Comparison of ENCODE assay signal across 19 mouse cellular contexts in the genomic region with DNA sequence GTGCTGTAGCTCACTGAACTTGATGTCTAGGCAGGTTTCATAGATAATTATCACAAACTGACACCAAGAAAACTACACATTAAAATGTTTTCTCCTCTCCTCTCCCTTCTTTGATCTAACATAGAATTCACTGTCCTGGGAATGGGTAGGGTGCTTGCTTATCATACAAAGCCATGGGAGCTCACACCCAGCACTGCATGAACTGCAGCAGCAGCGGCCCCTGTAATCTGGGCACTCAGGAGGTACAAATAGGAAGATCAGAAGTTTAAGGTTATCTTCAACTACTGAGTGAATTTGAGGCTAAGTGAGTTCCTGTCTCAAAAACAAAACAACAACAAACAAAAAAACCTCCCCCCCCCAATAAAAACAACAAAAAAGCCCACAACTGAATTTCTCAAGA.
DNase-seq lines count a peak whose midpoint lies in the region; ATAC-seq and TF ChIP-seq lines count a peak whose summit lies in the region.
"Had no signal": no experiment of that assay in that cellular context is flagged by ENCODE, and none has a peak within 500 bp of the region (broad histone marks: within the 10 kb centered on the region; RNA-seq: fewer than 3 reads in every experiment).

No protein-coding gene starts in this region.

- H3K4me3 ChIP-seq in MEL (ENCODE audit: control insufficient read depth in 1 of 2, insufficient read depth in 1 of 2, low read depth in 2 of 2, low read length in 2 of 2): no peak overlapping the region
- no peak overlapping the region for H3K4me3 ChIP-seq in liver, embryonic 12.5 days
- no peak overlapping the region for H3K4me3 ChIP-seq in liver, embryonic 15.5 days (replicated peaks)
- no peak overlapping the region for H3K4me3 ChIP-seq in lung, postnatal 0 days (ENCODE audit: low read depth, low read length)

- H3K27ac ChIP-seq in MEL (ENCODE audit: control insufficient read depth, low read depth, low read length): peak overlapping the region; percentile 22; the same call in 1 of the 2 replicates
- no peak overlapping the region for H3K27ac ChIP-seq in liver, embryonic 12.5 days
- H3K27ac ChIP-seq in liver, embryonic 15.5 days (replicated peaks): no peak overlapping the region
- no peak overlapping the region for H3K27ac ChIP-seq in lung, postnatal 0 days (ENCODE audit: low read length)
- H3K27ac ChIP-seq: heart, embryonic 15.5 days; hindbrain, postnatal 0 days had no signal

- 29% methylated on average over 1 of the region's 1 CpGs for WGBS in liver, embryonic 12.5 days (ENCODE audit: insufficient replicate concordance)
- 26% methylated on average over 1 of the region's 1 CpGs for WGBS in liver, embryonic 15.5 days (ENCODE audit: insufficient replicate concordance)
- 44% methylated on average over 1 of the region's 1 CpGs for WGBS in lung, postnatal 0 days

- H3K4me1 ChIP-seq in MEL (ENCODE audit: control insufficient read depth in 1 of 2, insufficient read depth in 2 of 2, low read length in 2 of 2): peaks cover 13 to 43% of the 10 kb centered on the region in 2 experiments
- H3K4me1 ChIP-seq in liver, embryonic 12.5 days: peaks cover 34% of the 10 kb centered on the region
- peaks cover 5% of the 10 kb centered on the region; the same call in 1 of the 2 replicates for H3K4me1 ChIP-seq in liver, embryonic 15.5 days (replicated peaks)
- H3K4me1 ChIP-seq in lung, postnatal 0 days (ENCODE audit: insufficient read depth, low read depth, low read length): 0 out of 2 replicates have a peak, but pooled peaks cover 6% of the 10 kb centered on the region

- peak overlapping the region; percentile 18; the same call in 1 of the 2 replicates for H3K4me2 ChIP-seq in liver, embryonic 12.5 days
- no peak overlapping the region; the same call in 1 of the 2 replicates for H3K4me2 ChIP-seq in liver, embryonic 15.5 days
- H3K4me2 ChIP-seq in lung, postnatal 0 days (replicated peaks; ENCODE audit: low read depth, low read length): no peak overlapping the region
- H3K4me2 ChIP-seq: heart, embryonic 15.5 days had no signal

- TF ChIP-seq RAD21 in MEL (IDR thresholded peaks at IDR 0.05; ENCODE audit: low read depth, low read length): no peak

- H3K9me3 ChIP-seq in MEL (replicated peaks; ENCODE audit: insufficient read depth, low read length): no peaks in the 10 kb centered on the region
- H3K9me3 ChIP-seq in liver, embryonic 12.5 days (replicated peaks): no peaks in the 10 kb centered on the region
- H3K9me3 ChIP-seq in liver, embryonic 15.5 days (replicated peaks): no peaks in the 10 kb centered on the region
- no peaks in the 10 kb centered on the region for H3K9me3 ChIP-seq in lung, postnatal 0 days (ENCODE audit: low read length)
- H3K9me3 ChIP-seq: heart, embryonic 12.5 days; heart, embryonic 15.5 days had no signal

- no peak overlapping the region for H3K9ac ChIP-seq in MEL (ENCODE audit: control insufficient read depth, low read depth, low read length, poor library complexity, severe bottlenecking)
- H3K9ac ChIP-seq in liver, embryonic 12.5 days: no peak overlapping the region
- H3K9ac ChIP-seq in liver, embryonic 15.5 days: no peak overlapping the region
- no peak overlapping the region for H3K9ac ChIP-seq in lung, postnatal 0 days (replicated peaks; ENCODE audit: low read depth)
- H3K9ac ChIP-seq: forebrain, postnatal 0 days; heart, embryonic 12.5 days; heart, embryonic 15.5 days had no signal

- no peaks in the 10 kb centered on the region for H3K79me2 ChIP-seq in MEL (ENCODE audit: control insufficient read depth, insufficient read depth, low read length, poor library complexity)

- DNase-seq in MEL (ENCODE audit: low read depth, low spot score) (peak; percentile 55), adipocyte (ENCODE audit: low spot score) (no peak)
- peak; percentile 24 for DNase-seq in c-Kit-negative CD71-positive TER-119-positive erythroid progenitor cells, embryonic 14.5 days (ENCODE audit: low read depth, low spot score)
- no peak for DNase-seq in urinary bladder, postnatal 36 days (ENCODE audit: low spot score in 2 of 2)
- no peak for DNase-seq in lung, postnatal 0 days (ENCODE audit: low spot score)
- DNase-seq: cerebellum, adult 18-20 months; cerebellum, adult 9-10 months; forebrain, postnatal 0 days; gastrocnemius, adult 2 months; gastrocnemius, postnatal 14 days; heart, adult 11 months had no signal

- no peak for TF ChIP-seq CTCF in MEL (IDR thresholded peaks at IDR 0.05 in 2 of 3, conservative IDR thresholded peaks at IDR 0.05 in 1 of 3; ENCODE audit: control insufficient read depth in 1 of 3, insufficient read depth in 1 of 3, low read depth in 2 of 3, low read length in 3 of 3, poor library complexity in 1 of 3, severe bottlenecking in 1 of 3)
- TF ChIP-seq CTCF in lung, postnatal 0 days (IDR thresholded peaks at IDR 0.05): no peak

- H3K36me3 ChIP-seq in MEL (ENCODE audit: control insufficient read depth in 1 of 2, insufficient read depth in 2 of 2, low read length in 2 of 2): peaks cover 0 to 24% of the 10 kb centered on the region in 2 experiments; a peak in 2 of 4 replicates
- H3K36me3 ChIP-seq in liver, embryonic 12.5 days: no peaks in the 10 kb centered on the region
- H3K36me3 ChIP-seq in liver, embryonic 15.5 days (replicated peaks): no peaks in the 10 kb centered on the region
- no peaks in the 10 kb centered on the region for H3K36me3 ChIP-seq in lung, postnatal 0 days (ENCODE audit: insufficient read depth, low read length)
- H3K36me3 ChIP-seq: heart, embryonic 12.5 days; heart, embryonic 15.5 days had no signal

- TF ChIP-seq POLR2A in MEL (IDR thresholded peaks at IDR 0.05; ENCODE audit: control insufficient read depth in 1 of 2, insufficient read depth in 1 of 2, low read depth in 1 of 2, low read length in 2 of 2, poor library complexity in 1 of 2): no peak

- ATAC-seq in liver, embryonic 12.5 days: peak; percentile 74
- peak; percentile 70 for ATAC-seq in liver, embryonic 15.5 days (ENCODE audit: insufficient read depth)
- ATAC-seq in lung, postnatal 0 days: no peak
- ATAC-seq: activated CD4-positive, CD25-positive, alpha-beta regulatory T cell, adult 4 months; CD4-positive, CD25-positive, alpha-beta regulatory T cell, adult 4 months; forebrain, postnatal 0 days; inflammation-experienced regulatory T-cells, adult 6 months had no signal

- H3K27me3 ChIP-seq in MEL (ENCODE audit: control insufficient read depth in 1 of 2, insufficient read depth in 2 of 2, low read length in 2 of 2): no peaks in the 10 kb centered on the region
- H3K27me3 ChIP-seq in liver, embryonic 12.5 days (replicated peaks): peaks cover 95% of the 10 kb centered on the region
- peaks cover 91% of the 10 kb centered on the region for H3K27me3 ChIP-seq in liver, embryonic 15.5 days
- H3K27me3 ChIP-seq in lung, postnatal 0 days (replicated peaks; ENCODE audit: insufficient read depth, low read length): peaks cover 29% of the 10 kb centered on the region

- TF ChIP-seq EP300 in MEL (IDR thresholded peaks at IDR 0.05; ENCODE audit: low read depth in 1 of 2, low read length in 2 of 2): peak in 1 of 2 experiments; percentile 71; a peak in 2 of 4 replicates
- TF ChIP-seq EP300 in lung, postnatal 0 days (IDR thresholded peaks at IDR 0.05): no peak

TF ChIP-seq in MEL, 35 proteins besides CTCF, POLR2A, EP300 and RAD21:
- TF ChIP-seq CHD1 (IDR thresholded peaks at IDR 0.05; ENCODE audit: low read depth, low read length): no peak
- TF ChIP-seq SMC3 (IDR thresholded peaks at IDR 0.05; ENCODE audit: low read depth, low read length): no peak
- TF ChIP-seq NELFE (IDR thresholded peaks at IDR 0.05; ENCODE audit: low read depth, low read length): no peak
- TF ChIP-seq GABPA (IDR thresholded peaks at IDR 0.05; ENCODE audit: low read depth, low read length): no peak
- no peak for TF ChIP-seq CHD2 (IDR thresholded peaks at IDR 0.05; ENCODE audit: low read length)
- peak; percentile 52; the same call in 1 of the 2 replicates for TF ChIP-seq RCOR1 (IDR thresholded peaks at IDR 0.05; ENCODE audit: low read depth, low read length)
- peak; percentile 53; the same call in 1 of the 2 replicates for TF ChIP-seq TCF12 (IDR thresholded peaks at IDR 0.05; ENCODE audit: low read depth, low read length)
- peak; percentile 40; the same call in 1 of the 2 replicates for TF ChIP-seq GATA1 (IDR thresholded peaks at IDR 0.05; ENCODE audit: low read depth, low read length)
- TF ChIP-seq ZKSCAN1 (IDR thresholded peaks at IDR 0.05; ENCODE audit: low read depth, low read length): no peak
- TF ChIP-seq MAX (IDR thresholded peaks at IDR 0.05; ENCODE audit: low read length): no peak

Comparison
In these comparisons a context has a peak if more than half of its experiments do, and no peak if none do; other contexts are left out.
1. DNase-seq: peak in MEL (single experiment) and c-Kit-negative CD71-positive TER-119-positive erythroid progenitor cells, embryonic 14.5 days (single experiment); none in urinary bladder, postnatal 36 days (0 of 2), adipocyte (single experiment) and lung, postnatal 0 days (single experiment).